Mouse (Mus musculus) right cerebral cortex, adult 18-20 months (tissue): ENCODE results near the gene Ctdspl.

Experiments used
- DNase-seq: peaks from one replicate; pipeline ENCODE4 v3.0.0; 2022; ENCODE audit warnings: mixed read lengths

The Ctdspl gene

GRCm38 (mm10) chr9:118920798-118921515, 5.3 kb upstream of the Ctdspl start:
- peak; percentile 71 for DNase-seq

- DNase-seq, result no peak
These were observed 4.3 kb upstream of the Ctdspl start for GRCm38 (mm10) chr9:118921926-118922325.

- DNase-seq, result no peak
These were observed 1.6 kb upstream of the Ctdspl start for GRCm38 (mm10) chr9:118924554-118925085.

- DNase-seq, result peak; percentile 97
These were observed 755 bp upstream of the Ctdspl start for GRCm38 (mm10) chr9:118925286-118926110.

- DNase-seq, result peak; percentile 85
These were observed 552 bp downstream of the Ctdspl start for GRCm38 (mm10) chr9:118926688-118927321.

- peak; percentile 51 for DNase-seq
These were observed 1.2 kb downstream of the Ctdspl start for GRCm38 (mm10) chr9:118927501-118927900.

- DNase-seq, result no peak
These were observed 1.8 kb downstream of the Ctdspl start for GRCm38 (mm10) chr9:118928007-118928406.

GRCm38 (mm10) chr9:118928656-118929055, 2.4 kb downstream of the Ctdspl start:
- no peak for DNase-seq

GRCm38 (mm10) chr9:118930611-118931010, 4.4 kb downstream of the Ctdspl start:
- no peak for DNase-seq

GRCm38 (mm10) chr9:118933800-118934199, 7.5 kb downstream of the Ctdspl start:
- DNase-seq, result no peak

- DNase-seq, result no peak
These were observed 8.1 kb downstream of the Ctdspl start for GRCm38 (mm10) chr9:118934319-118934718.

- no peak for DNase-seq
These were observed 8.8 kb downstream of the Ctdspl start for GRCm38 (mm10) chr9:118935098-118935497.

- no peak for DNase-seq
These were observed 9.8 kb downstream of the Ctdspl start for GRCm38 (mm10) chr9:118936071-118936470.

GRCm38 (mm10) chr9:118937515-118937914, 11.3 kb downstream of the Ctdspl start:
- no peak for DNase-seq

GRCm38 (mm10) chr9:118939410-118939809, 13.2 kb downstream of the Ctdspl start:
- DNase-seq, result no peak

GRCm38 (mm10) chr9:118939831-118940230, 13.6 kb downstream of the Ctdspl start:
- no peak for DNase-seq

GRCm38 (mm10) chr9:118940591-118941207, 14.4 kb downstream of the Ctdspl start:
- no peak for DNase-seq

- DNase-seq, result no peak
These were observed 15.8 kb downstream of the Ctdspl start for GRCm38 (mm10) chr9:118942030-118942429.

GRCm38 (mm10) chr9:118943941-118944340, 17.7 kb downstream of the Ctdspl start:
- DNase-seq, result no peak

- no peak for DNase-seq
These were observed 18.1 kb downstream of the Ctdspl start for GRCm38 (mm10) chr9:118944388-118944787.

- DNase-seq, result no peak
These were observed 22.2 kb downstream of the Ctdspl start for GRCm38 (mm10) chr9:118948486-118948885.

- DNase-seq, result no peak
These were observed 22.9 kb downstream of the Ctdspl start for GRCm38 (mm10) chr9:118949124-118949523.

- DNase-seq, result no peak
These were observed 23.4 kb downstream of the Ctdspl start for GRCm38 (mm10) chr9:118949654-118950053.
